Mouse (Mus musculus) megakaryocyte, embryonic 14.5 days (primary cell): ENCODE measurements around the gene Prim2. TPM values are rescaled to one million over a fixed set of nuclear protein-coding genes. Genes with fewer than 3 reads are reported as not detected.

ENCODE experiments used
- H3K27me3 ChIP-seq: replicated peaks from 2 replicates; pipeline ENCODE3; 2012; ENCODE audit warnings: inconsistent platforms
- H3K36me3 ChIP-seq: replicated peaks from 2 replicates; pipeline ENCODE3; 2012; ENCODE audit warnings: low read length, inconsistent platforms, mixed read lengths
- H3K4me1 ChIP-seq: 2 replicates; pipeline ENCODE4 v1.6.1; 2012; ENCODE audit warnings: inconsistent platforms
- H3K4me3 ChIP-seq: replicated peaks from 2 replicates; pipeline ENCODE3; 2012; ENCODE audit warnings: moderate library complexity, mild to moderate bottlenecking, inconsistent platforms
- H3K9me3 ChIP-seq: 2 replicates; pipeline ENCODE4 v1.6.1; 2012; ENCODE audit warnings: inconsistent platforms
- FLI1 ChIP-seq: IDR thresholded peaks from 2 replicates; pipeline ENCODE4 v1.6.1; 2012; ENCODE audit warnings: low read length, inconsistent platforms, mixed read lengths
- GATA1 ChIP-seq: IDR thresholded peaks from 3 replicates; pipeline ENCODE4 v1.6.1; 2012; ENCODE audit warnings: mixed read lengths, low read length, inconsistent platforms, borderline replicate concordance
- polyA plus RNA-seq: library from polyadenylated mRNA; stranded (reverse); fragments of >175 nt; gene quantifications from 2 replicates; pipeline ENCODE4 v1.2.3, GENCODE M21; 2012; ENCODE audit warnings: low replicate concordance; ENCODE audit not compliant: insufficient read depth

The Prim2 gene
- polyA plus RNA-seq, 1 experiment = 2.1 TPM

DNA sequence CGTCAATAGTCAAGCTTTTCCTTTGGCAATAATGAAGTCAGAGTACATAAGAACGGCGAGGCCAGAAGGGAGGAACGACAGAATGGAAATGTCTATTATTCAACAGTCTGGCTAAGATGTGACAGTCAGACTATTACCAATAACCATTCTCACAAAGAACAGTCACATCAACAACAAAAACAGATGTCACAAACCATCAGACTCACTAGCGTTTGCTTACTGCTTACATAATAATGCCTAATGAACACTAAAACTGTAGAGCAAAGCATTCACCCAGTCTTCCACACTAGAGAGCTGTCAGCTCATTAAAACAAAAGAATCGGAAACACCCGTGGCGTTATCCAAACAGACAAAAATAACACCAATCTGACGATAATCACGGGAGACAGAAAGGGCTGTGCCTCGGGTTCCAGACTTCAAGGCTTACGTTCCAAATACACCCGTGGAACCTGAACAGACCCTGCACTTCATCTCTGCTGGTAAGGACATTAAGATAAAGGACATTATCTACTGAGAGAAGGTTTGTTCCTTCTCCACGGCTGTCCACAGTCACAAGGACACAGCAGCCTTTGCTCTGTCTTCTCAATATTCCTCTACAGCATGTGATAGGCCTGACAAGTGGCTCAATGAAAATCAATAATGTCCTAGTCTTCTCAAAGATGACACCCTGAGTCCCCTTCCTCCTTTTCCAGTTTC is 59.4 kb downstream of the Prim2 start:
- no peaks in the 10 kb centered on the region for H3K27me3 ChIP-seq
- H3K4me3 ChIP-seq = no peak overlapping the region
- peaks cover 11% of the 10 kb centered on the region for H3K4me1 ChIP-seq
- peaks cover 7% of the 10 kb centered on the region for H3K9me3 ChIP-seq
- TF ChIP-seq GATA1 = no peak
- TF ChIP-seq FLI1 = no peak
- H3K36me3 ChIP-seq = peaks cover 26% of the 10 kb centered on the region

DNA sequence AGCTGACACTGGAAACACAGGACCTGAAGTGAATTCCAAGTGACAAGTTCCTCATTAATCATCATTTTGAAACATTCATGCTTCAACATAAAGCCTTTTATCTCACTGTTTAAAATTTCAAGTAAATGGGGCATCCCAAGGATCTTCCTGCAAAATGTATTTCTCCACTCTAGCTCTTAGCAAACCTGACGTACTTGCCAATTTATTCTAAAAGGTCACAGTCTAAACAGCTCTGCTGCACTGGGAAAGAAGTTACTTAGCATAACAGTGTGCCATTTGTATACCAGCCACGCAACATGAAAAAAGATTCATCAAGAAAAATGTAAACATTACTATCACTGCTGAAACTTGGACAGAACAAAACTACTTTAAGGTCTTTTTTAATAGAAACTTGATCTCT is 61.5 kb downstream of the Prim2 start:
- Histone ChIP-seq H3K9me3 (peaks cover 7% of the 10 kb centered on the region), H3K4me3 (no peak overlapping the region), H3K4me1 (peaks cover 9% of the 10 kb centered on the region; the same call in 1 of the 2 replicates), H3K27me3 (no peaks in the 10 kb centered on the region), H3K36me3 (peaks cover 33% of the 10 kb centered on the region)
- TF ChIP-seq GATA1 (no peak), FLI1 (no peak)

DNA sequence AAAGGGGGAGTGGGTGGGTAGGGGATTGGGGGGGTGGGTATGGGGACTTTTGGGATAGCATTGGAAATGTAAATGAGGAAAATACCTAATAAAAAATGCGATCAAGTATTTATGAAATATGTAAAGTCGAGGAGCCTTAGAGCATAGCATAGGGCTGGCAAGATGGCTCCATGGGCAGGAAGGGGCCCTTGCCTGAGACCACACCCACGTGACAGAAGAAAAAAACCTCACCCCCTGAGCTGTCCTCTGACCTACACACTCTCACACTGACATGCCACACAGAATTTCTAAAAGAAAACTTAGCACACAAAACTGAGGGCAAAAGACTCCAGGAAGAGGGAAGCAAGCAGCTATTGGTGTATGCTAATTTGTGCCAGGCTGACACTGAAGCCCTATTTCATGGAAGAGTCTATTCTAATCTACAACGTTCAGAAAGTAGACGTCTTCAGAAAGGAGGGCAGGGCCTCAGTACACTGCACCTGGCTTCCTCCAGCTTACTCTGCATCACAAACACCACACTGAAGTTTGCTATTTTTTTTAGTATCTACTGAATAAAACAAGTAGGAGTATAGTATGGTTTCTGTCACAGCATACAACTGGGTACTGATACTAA is 65.4 kb downstream of the Prim2 start:
- no peak overlapping the region for H3K4me3 ChIP-seq
- H3K36me3 ChIP-seq = peaks cover 34% of the 10 kb centered on the region
- peaks cover 9% of the 10 kb centered on the region for H3K9me3 ChIP-seq
- peaks cover 6% of the 10 kb centered on the region for H3K4me1 ChIP-seq
- H3K27me3 ChIP-seq = no peaks in the 10 kb centered on the region
- TF ChIP-seq FLI1 (no peak), GATA1 (no peak)

DNA sequence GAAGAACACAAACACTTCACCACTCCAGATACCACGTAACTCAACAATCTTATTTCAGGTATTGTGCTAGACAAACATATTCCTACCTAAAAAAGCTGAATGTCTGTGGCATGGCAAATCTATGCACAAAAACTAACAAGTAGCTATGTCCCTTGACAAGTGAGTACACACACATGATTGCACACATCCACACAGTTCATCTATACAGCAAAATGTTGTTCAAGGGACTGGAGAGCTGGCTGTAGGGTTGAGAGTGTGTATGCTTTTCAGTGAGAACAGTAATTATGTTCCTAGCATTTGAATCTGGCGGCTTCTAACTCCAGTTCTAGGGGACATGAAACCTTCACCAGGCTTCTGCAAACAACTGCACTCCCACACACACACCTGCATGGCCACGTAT is 69.9 kb downstream of the Prim2 start:
- peaks cover 10% of the 10 kb centered on the region for H3K4me1 ChIP-seq
- no peak overlapping the region for H3K4me3 ChIP-seq
- peaks cover 12% of the 10 kb centered on the region for H3K9me3 ChIP-seq
- H3K36me3 ChIP-seq = peaks cover 24% of the 10 kb centered on the region
- TF ChIP-seq GATA1 = no peak
- no peak for TF ChIP-seq FLI1
- H3K27me3 ChIP-seq = no peaks in the 10 kb centered on the region

DNA sequence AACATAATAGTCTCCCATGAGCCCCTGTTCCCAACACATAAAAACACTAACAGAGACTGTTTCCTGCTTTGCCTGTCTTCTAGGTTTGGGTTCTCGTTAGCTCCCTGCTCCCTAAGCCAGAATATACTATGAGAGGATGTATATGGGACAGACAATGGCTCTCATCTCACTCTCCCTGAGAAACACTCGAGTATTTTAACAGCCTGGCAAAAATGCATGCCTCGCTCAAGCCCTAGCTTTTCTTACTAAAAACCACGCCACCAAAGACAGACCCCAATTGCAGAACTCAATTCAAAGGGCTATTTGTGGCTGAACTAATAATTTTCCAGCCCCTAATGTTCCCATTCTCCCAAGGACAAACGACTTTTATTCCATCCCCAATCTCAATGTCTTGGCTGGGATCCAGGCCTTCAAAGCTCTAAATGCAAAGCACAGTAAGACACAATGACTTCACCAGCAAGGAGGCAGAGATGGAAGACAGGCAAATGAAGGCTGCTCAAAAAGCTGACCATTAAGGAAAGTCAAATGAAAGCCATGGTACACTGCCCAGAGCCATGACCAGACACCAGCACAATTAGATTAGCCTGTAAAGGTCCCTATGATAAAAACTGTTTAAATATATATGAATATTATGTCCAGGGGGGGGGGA is 70.5 kb downstream of the Prim2 start:
- Histone ChIP-seq H3K4me3 (no peak overlapping the region), H3K9me3 (peaks cover 12% of the 10 kb centered on the region), H3K36me3 (peaks cover 21% of the 10 kb centered on the region), H3K27me3 (no peaks in the 10 kb centered on the region), H3K4me1 (peaks cover 13% of the 10 kb centered on the region)
- TF ChIP-seq FLI1 = no peak
- no peak for TF ChIP-seq GATA1

DNA sequence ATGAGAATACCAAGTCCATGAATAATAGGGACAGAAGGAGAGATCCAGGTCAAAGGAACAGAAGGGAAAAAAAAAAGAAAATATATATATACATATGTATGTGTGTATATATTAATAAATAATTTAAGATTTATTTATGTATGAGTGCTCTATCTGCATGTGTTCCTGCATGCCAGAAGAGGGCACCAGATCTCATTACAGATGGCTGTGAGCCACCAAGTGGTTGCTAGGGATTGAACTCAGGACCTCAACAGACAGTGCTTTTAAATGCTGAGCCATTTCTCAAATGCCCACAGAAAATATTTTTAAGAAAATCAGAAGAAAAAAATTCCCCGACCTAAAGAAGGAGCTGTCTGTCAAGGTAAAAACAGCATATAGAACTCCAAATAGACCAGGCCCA is 72.6 kb downstream of the Prim2 start:
- H3K27me3 ChIP-seq = no peaks in the 10 kb centered on the region
- H3K9me3 ChIP-seq = peaks cover 12% of the 10 kb centered on the region
- peaks cover 17% of the 10 kb centered on the region for H3K4me1 ChIP-seq
- peaks cover 20% of the 10 kb centered on the region for H3K36me3 ChIP-seq
- H3K4me3 ChIP-seq = no peak overlapping the region
- no peak for TF ChIP-seq GATA1
- TF ChIP-seq FLI1 = no peak

DNA sequence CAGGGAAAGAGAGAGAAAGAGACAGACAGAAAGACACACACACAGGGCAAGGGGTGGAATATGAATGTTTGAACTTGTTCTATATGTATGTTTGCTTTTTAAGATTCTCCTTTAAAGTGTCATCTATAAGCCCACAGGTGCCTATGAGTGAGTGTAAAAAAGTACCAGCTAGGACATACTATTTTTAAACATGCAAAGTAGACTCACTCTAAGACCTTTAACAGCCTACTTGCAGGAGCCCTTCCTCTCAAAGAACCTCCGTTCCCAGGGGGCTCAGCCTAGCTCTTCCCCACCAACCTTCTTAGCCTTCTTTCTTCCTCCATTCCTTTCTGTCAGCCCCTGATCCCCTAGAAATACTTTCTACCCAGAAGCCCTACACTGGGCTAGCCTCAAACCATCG is 73.7 kb downstream of the Prim2 start:
- peaks cover 23% of the 10 kb centered on the region for H3K36me3 ChIP-seq
- H3K27me3 ChIP-seq = no peaks in the 10 kb centered on the region
- TF ChIP-seq FLI1 (no peak), GATA1 (no peak)
- H3K4me1 ChIP-seq = peaks cover 13% of the 10 kb centered on the region
- peaks cover 12% of the 10 kb centered on the region for H3K9me3 ChIP-seq
- no peak overlapping the region for H3K4me3 ChIP-seq

DNA sequence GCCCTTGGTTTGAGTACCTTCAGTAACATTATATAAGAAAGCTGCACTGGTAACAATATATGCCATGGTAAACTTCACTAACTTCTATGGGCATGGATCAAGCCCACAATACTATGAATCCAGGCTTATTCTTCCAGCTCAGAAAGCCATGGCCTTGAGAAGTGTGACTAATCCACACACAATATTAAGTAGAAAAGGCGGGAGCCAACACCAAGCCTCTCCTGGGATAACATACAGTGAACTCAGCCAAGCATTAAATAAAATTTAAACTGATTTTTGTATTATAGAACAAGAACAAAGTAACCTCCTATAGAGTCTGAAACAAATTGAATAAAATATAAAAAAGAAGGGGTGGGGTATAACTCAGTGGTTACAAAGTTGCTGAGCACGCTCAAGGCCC is 74.6 kb downstream of the Prim2 start:
- Histone ChIP-seq H3K4me3 (no peak overlapping the region), H3K27me3 (no peaks in the 10 kb centered on the region), H3K9me3 (peaks cover 12% of the 10 kb centered on the region), H3K36me3 (peaks cover 23% of the 10 kb centered on the region), H3K4me1 (peaks cover 15% of the 10 kb centered on the region)
- TF ChIP-seq FLI1 (no peak), GATA1 (no peak)

DNA sequence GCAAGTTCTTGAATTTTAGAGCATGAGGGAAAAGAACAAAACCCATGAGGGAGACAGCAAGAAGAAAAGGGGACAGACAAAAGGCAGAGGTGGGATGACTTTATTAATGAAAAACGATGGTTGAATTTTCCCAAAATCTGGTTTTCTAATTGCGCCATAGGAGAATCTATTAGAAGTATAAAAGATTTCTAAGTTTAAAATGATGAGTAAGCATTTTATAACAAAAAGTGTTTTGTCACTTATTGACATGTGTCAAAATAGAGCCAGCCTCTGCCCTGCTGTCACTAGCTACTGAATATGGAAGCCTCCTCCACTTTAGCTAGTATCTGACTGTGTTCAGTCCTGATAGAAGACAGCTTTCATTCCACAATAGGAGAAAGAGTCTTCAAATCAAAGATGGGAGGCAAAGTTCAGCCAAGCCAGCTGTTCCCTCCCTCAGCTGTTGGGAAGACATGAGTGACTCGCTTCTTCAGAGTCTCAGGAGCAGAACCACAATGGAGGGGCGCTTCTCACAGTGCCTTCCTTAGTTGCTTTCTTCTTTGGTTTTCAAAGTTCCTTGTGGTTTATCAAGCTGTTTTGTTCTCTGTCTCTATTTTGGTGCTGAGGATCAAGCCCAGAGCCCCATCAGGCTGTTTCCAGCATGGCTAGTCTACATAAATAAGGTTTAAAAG is 75.7 kb downstream of the Prim2 start:
- TF ChIP-seq FLI1 = no peak
- no peak for TF ChIP-seq GATA1
- H3K4me3 ChIP-seq = no peak overlapping the region
- H3K27me3 ChIP-seq = no peaks in the 10 kb centered on the region
- H3K36me3 ChIP-seq = peaks cover 15% of the 10 kb centered on the region
- H3K4me1 ChIP-seq = peaks cover 19% of the 10 kb centered on the region
- peaks cover 7% of the 10 kb centered on the region for H3K9me3 ChIP-seq
